9 mouse cellular contexts compared by ENCODE assay signal in the genomic region with DNA sequence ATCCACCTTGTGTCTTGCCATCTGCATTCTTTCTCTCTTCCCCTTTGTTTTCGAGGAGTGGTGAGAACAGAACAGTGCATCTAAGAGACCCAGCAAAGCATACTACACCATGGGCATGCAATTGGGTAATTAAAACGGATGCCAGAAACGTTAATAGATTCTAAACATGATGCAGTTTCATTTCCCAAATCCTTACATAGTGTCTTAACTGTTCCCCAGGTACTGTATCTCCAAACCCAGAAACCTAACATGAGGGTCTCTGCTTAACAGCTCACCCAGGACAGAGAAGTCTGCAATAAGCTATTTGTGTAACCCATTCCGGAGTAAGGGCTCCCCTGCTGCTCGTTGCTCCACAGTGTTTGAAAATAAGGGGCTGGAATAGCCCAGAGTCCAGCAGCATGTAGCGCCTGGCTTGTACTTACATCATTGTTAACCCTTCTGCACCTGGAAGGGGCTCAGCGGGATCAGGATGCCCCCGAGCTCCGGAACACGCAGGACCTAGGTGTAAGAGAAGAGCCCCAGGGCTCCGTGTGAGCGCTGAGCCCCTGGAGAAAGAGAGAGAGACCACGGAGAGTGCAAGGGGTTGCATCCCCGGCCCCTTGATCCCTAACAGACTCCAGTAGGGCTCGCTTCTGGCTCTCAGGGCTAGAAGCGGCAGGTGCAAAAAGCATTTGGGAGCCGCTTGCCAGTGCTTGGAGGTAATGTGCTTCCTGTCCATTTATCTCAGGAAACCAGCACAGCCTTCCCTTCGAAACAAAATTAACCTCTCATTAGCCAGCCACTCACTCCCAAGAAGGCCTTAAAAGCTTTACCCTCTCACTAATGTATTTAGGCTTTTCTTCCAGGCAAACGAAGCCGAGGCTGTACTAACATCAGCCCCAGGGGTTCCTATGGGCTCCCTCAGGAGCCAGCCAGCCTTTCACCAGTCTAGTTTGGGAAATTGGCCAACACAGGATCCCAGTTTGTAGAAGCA. TPM values are rescaled to one million over a fixed set of nuclear protein-coding genes. Genes with fewer than 3 reads are reported as not detected.
A peak's percentile ranks its signal among the peaks of the same experiment; 100 is the strongest.
DNase-seq lines count a peak whose midpoint lies in the region; ATAC-seq and TF ChIP-seq lines count a peak whose summit lies in the region.
"Had no signal": no experiment of that assay in that cellular context is flagged by ENCODE, and none has a peak within 500 bp of the region (broad histone marks: within the 10 kb centered on the region; RNA-seq: fewer than 3 reads in every experiment).

No protein-coding gene starts in this region.

- DNase-seq in kidney, adult 2 months, result no peak
- DNase-seq in kidney, adult 18-20 months, result no peak
- peak; percentile 31 to 37 for DNase-seq in cerebellum, postnatal 14 days
- peak; percentile 67 to 73 for DNase-seq in heart, adult 18-20 months
- no peak for DNase-seq in frontal cortex, postnatal 14 days (ENCODE audit: low spot score in 2 of 2)
- DNase-seq in adipocyte (ENCODE audit: low spot score), result no peak

- H3K27ac ChIP-seq in kidney, adult 2 months (ENCODE audit: insufficient read depth, low read depth, low read length), result peak overlapping the region; percentile 58
- H3K27ac ChIP-seq in intestine, embryonic 16.5 days (ENCODE audit: low read length), result peak overlapping the region; percentile 93
- peak overlapping the region; percentile 88 for H3K27ac ChIP-seq in neural tube, embryonic 12.5 days

- TF ChIP-seq POLR2A in kidney, adult 2 months (IDR thresholded peaks at IDR 0.05; ENCODE audit: low read depth, low read length), result no peak

- no peak for TF ChIP-seq CTCF in kidney, adult 2 months (conservative IDR thresholded peaks at IDR 0.05; ENCODE audit: insufficient read depth, insufficient read length, low read depth, low read length)

- H3K9me3 ChIP-seq in intestine, embryonic 16.5 days (ENCODE audit: control insufficient read depth, low read length), result no peaks in the 10 kb centered on the region
- no peaks in the 10 kb centered on the region for H3K9me3 ChIP-seq in neural tube, embryonic 12.5 days

- no peak for ATAC-seq in intestine, embryonic 16.5 days
- 0 out of 2 replicates have a peak, but pooled peaks have one; percentile 5 for ATAC-seq in neural tube, embryonic 12.5 days (ENCODE audit: low FRiP score, low read depth)

- peak overlapping the region; percentile 74 for H3K4me3 ChIP-seq in kidney, adult 2 months (ENCODE audit: insufficient read depth, low read depth, low read length)
- H3K4me3 ChIP-seq in intestine, embryonic 16.5 days (ENCODE audit: low read length), result peak overlapping the region; percentile 70
- peak overlapping the region; percentile 64 for H3K4me3 ChIP-seq in neural tube, embryonic 12.5 days
- H3K4me3 ChIP-seq: erythroblast, embryonic 14.5 days had no signal

- H3K4me2 ChIP-seq in intestine, embryonic 16.5 days (ENCODE audit: low read depth, low read length), result peak overlapping the region; percentile 96
- peak overlapping the region; percentile 80 for H3K4me2 ChIP-seq in neural tube, embryonic 12.5 days (replicated peaks)

- H3K9ac ChIP-seq in intestine, embryonic 16.5 days (ENCODE audit: low read depth, low read length), result peak overlapping the region; percentile 78
- H3K9ac ChIP-seq in neural tube, embryonic 12.5 days, result peak overlapping the region; percentile 85

- H3K4me1 ChIP-seq in kidney, adult 2 months (ENCODE audit: control insufficient read depth, insufficient read depth, low read length), result peaks cover 6% of the 10 kb centered on the region
- H3K4me1 ChIP-seq in intestine, embryonic 16.5 days (ENCODE audit: control insufficient read depth, insufficient read depth, low read length), result peaks cover 12% of the 10 kb centered on the region
- peaks cover 5% of the 10 kb centered on the region for H3K4me1 ChIP-seq in neural tube, embryonic 12.5 days

- WGBS in kidney, adult 2 months, result 9% methylated on average over 20 of the region's 20 CpGs
- WGBS in intestine, embryonic 16.5 days, result 5% methylated on average over 20 of the region's 20 CpGs
- WGBS in neural tube, embryonic 12.5 days, result under 1% methylated on average over 20 of the region's 20 CpGs

- no peaks in the 10 kb centered on the region for H3K36me3 ChIP-seq in kidney, adult 2 months (ENCODE audit: control insufficient read depth, insufficient read depth, low read length)
- no peaks in the 10 kb centered on the region for H3K36me3 ChIP-seq in intestine, embryonic 16.5 days (ENCODE audit: control insufficient read depth, insufficient read depth, low read length)
- no peaks in the 10 kb centered on the region for H3K36me3 ChIP-seq in neural tube, embryonic 12.5 days

- no peaks in the 10 kb centered on the region for H3K27me3 ChIP-seq in kidney, adult 2 months (replicated peaks; ENCODE audit: control insufficient read depth, insufficient read depth, low read length)
- 0 out of 2 replicates have a peak, but pooled peaks cover 2% of the 10 kb centered on the region for H3K27me3 ChIP-seq in intestine, embryonic 16.5 days (replicated peaks; ENCODE audit: control insufficient read depth, insufficient read depth, low read length)
- no peaks in the 10 kb centered on the region for H3K27me3 ChIP-seq in neural tube, embryonic 12.5 days (replicated peaks)

RNA-seq across cellular contexts. Expression of a gene that starts 1.4 kb away (rescaled TPM):
- polyA plus RNA-seq in kidney, adult 2 months (2012; rRNA removed), result 13.8 and 16.2 TPM in 2 replicates
- total RNA-seq in heart, adult 18-20 months (2021), result 10 to 100 TPM; 21.3 to 26.4 TPM
- polyA plus RNA-seq in intestine, embryonic 16.5 days (2015; fragmentation: Nextera tagmentation; extraction: Ambion mirVana), result 17.8 and 24.8 TPM in 2 replicates
- 132 and 145 TPM in 2 replicates for polyA plus RNA-seq in neural tube, embryonic 12.5 days (2016; fragmentation: Nextera tagmentation; extraction: Ambion mirVana)
- polyA plus RNA-seq: erythroblast, embryonic 14.5 days had no signal

Comparison
In these comparisons a context has a peak if more than half of its experiments do, and no peak if none do; other contexts are left out.
1. DNase-seq: peak in cerebellum, postnatal 14 days (2 of 2) and heart, adult 18-20 months (2 of 2); none in kidney, adult 2 months (single experiment), kidney, adult 18-20 months (single experiment), frontal cortex, postnatal 14 days (0 of 2) and adipocyte (single experiment).
2. Peak in every context shown above with its lines, with median percentiles within 50 percentile points of each other: H3K27ac ChIP-seq and H3K4me3 ChIP-seq.